Mouse (Mus musculus) inflammation-experienced regulatory T-cells, adult 6 months (primary cell): ENCODE results near the gene Xirp2. TPM values are rescaled to one million over a fixed set of nuclear protein-coding genes. Genes with fewer than 3 reads are reported as not detected.

ENCODE experiments used
- ATAC-seq: one replicate; pipeline ENCODE4 v1.8.0; 2017
- polyA plus RNA-seq, 3 experiments: library from polyadenylated mRNA; unstranded; fragments of 100-300 nt; shearing (Covaris generic); gene quantifications; one replicate each; pipeline ENCODE4 v1.2.1; 2017

Gene Xirp2
- polyA plus RNA-seq, 3 experiments from 2014 or later: not detected

- ATAC-seq: peak; percentile 90
Observed at GRCm38 (mm10) chr2:67565480-67566331, 119.9 kb downstream of the Xirp2 start, which contains the start of gene B3galt1. TSS of gene B3galt1 (plus strand) at chr2:67565871.

DNA sequence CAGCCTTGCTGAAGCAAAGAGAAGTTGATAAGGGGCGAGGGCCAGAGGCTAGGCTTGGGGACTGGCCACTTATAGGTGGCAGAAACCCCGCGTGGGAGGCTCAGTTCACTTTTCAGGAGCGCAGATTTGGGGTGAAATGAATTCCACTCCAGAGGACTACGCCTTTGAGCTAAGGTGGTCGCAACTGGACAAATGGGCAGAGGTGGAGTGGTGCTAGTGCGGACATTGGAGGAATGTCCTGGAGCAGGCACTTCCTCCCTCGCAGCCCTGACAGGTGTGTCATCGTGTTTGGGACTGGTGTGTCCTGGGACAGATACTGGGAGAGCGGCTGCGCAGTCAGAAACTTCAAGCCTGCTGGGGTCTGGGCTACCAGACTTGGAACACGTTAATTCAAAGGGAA is 120.8 kb downstream of the Xirp2 start:
- no peak for ATAC-seq

DNA sequence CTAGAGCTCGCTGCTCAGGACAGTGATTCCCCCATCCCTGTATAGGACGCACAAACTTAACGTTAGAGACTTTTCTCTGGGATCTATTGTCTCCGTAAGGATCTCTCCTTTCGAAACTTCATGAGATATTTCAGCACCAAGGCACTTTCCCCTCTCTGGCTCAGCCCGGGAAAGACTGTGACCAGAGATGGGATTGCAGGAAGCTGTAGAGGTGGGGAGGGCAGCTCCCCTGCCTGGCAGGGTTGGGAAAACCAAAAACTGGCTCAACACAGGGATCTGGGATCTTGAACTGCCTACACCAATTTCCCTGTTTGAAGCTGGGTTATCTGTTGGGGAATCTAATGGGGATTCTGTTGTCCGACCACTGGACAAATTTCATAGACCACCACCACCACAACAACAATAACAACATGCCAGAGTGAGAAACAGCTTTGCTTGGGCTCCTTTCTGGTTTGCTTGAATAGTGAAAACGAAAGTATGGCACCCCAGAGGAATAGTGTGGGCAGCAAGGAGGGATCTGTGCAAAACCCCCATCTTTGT is 121.4 kb downstream of the Xirp2 start:
- no peak for ATAC-seq

Other genes starting within 250 kb of the Xirp2 start
- gene Gm21830, start 32.3 kb upstream of the Xirp2 start, polyA plus RNA-seq: not detected
- gene Gm26727, start 12.8 kb upstream of the Xirp2 start, polyA plus RNA-seq: not detected
- gene B3galt1, start 119.9 kb downstream of the Xirp2 start, polyA plus RNA-seq: under 1 TPM in 2 of 3 experiments, not detected in 1; 0.19 to 0.86 TPM